Mouse (Mus musculus) forebrain, postnatal 0 days (tissue): ENCODE data around the gene Zfp706. TPM values are rescaled to one million over a fixed set of nuclear protein-coding genes. Genes with fewer than 3 reads are reported as not detected.
A peak's percentile ranks its signal among the peaks of the same experiment; 100 is the strongest.

ENCODE experiments used
- ATAC-seq: fragments of 200-750 bp; cut with Nextera tagmentation; 2 replicates; pipeline ENCODE4 v1.8.0; 2017; ENCODE audit warnings: mild to moderate bottlenecking, moderate library complexity
- DNase-seq: peaks from one replicate; pipeline ENCODE4 v3.0.0-alpha.2; 2015
- H3K27ac ChIP-seq: fragments of 300-500 bp; sonication (generic); 2 replicates; pipeline ENCODE4 v1.5.1; 2014; ENCODE audit warnings: low read depth, mild to moderate bottlenecking, antibody characterized with exemption, low read length, moderate library complexity, mixed read lengths
- H3K27me3 ChIP-seq: fragments of 300-500 bp; sonication (generic); 2 replicates; pipeline ENCODE4 v1.6.1; 2014; ENCODE audit warnings: mild to moderate bottlenecking, low read length, mixed read lengths; ENCODE audit not compliant: insufficient read depth
- H3K36me3 ChIP-seq: fragments of 300-500 bp; sonication (generic); 2 replicates; pipeline ENCODE4 v1.6.1; 2014; ENCODE audit warnings: mild to moderate bottlenecking, moderate library complexity; ENCODE audit not compliant: insufficient read depth
- H3K4me1 ChIP-seq: fragments of 300-500 bp; sonication (generic); 2 replicates; pipeline ENCODE4 v1.6.1; 2014; ENCODE audit warnings: antibody characterized with exemption; ENCODE audit not compliant: insufficient read depth
- H3K4me2 ChIP-seq: fragments of 300-500 bp; sonication (generic); 2 replicates; pipeline ENCODE4 v1.6.1; 2014; ENCODE audit warnings: low read depth, mild to moderate bottlenecking, moderate library complexity
- H3K4me3 ChIP-seq: fragments of 300-500 bp; sonication (generic); 2 replicates; pipeline ENCODE4 v1.5.1; 2014; ENCODE audit warnings: low read depth, low read length, mixed read lengths
- H3K9ac ChIP-seq: fragments of 300-500 bp; sonication (generic); 2 replicates; pipeline ENCODE4 v1.6.1; 2014; ENCODE audit warnings: mild to moderate bottlenecking
- H3K9me3 ChIP-seq: fragments of 300-500 bp; sonication (generic); 2 replicates; pipeline ENCODE4 v1.6.1; 2016; ENCODE audit warnings: low read length
- CTCF ChIP-seq: sonication (generic); IDR thresholded peaks from 2 replicates; pipeline ENCODE4 v1.5.1; 2016; ENCODE audit warnings: antibody characterized with exemption, control low read depth, low read depth
- WGBS: fragments of 180-500 bp; shearing (Covaris S2); extraction: QIAGEN DNeasy Blood & Tissue Kit; methylation state at CpG from one replicate; pipeline ENCODE4 v1.1.7; 2014; 5-methylcytosine and 5-hydroxymethylcytosine counted together
- polyA plus RNA-seq: library from polyadenylated mRNA; unstranded; fragments of >200 nt; fragmentation: Nextera tagmentation; extraction: Ambion mirVana; gene quantifications from 2 replicates; pipeline ENCODE4 v1.2.1, GENCODE M21; 2015
- total RNA-seq: library from RNA; depleted of rRNA; stranded (reverse); fragments of >200 nt; gene quantifications from 2 replicates; pipeline ENCODE4 v1.2.3, GENCODE M21; 2014

Zfp706 gene
- total and polyA plus RNA-seq, 2 experiments from 2014 or later = 71.0 to 575 TPM

DNA sequence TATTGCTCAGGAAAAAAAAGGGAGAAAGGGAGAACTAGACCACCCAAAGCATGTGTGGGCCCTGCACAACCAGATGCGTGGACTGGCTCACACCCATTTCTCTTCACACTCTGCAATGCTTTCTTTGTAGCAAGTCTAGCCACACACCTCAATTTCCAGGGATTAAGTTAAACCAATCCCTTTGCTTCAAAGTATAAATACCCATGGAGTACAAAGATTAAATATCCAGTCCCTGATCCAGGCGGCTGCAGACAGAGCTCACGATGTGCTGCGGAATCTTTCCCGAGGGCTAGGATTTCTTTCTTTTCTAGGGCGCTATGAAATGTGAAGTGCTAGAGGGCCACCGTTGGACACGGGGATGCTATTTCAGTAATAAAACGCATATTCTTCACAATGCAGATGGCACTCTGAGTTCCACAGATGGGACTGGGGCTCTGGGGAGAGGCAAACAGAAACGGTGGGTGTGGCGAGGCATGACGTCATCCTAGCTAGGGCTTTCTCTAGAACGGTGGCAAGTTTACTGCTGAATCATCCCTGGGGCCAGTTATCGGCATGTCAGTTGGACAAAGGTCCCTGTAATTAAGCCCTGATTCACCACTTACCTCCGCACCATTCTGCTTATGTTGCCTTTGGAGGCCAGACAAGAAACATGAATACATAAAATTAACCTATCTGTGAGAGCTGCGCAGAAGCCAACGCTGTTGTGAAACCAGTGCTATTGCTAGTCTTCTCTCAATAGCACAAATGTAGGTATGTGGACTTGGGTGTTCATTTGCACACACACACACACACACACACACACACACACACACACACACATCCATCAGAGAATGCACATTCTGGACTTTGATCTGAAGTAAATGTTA is 47.3 kb downstream of the Zfp706 start:
- Histone ChIP-seq H3K36me3 (no peaks in the 10 kb centered on the region), H3K4me3 (no peak overlapping the region), H3K27me3 (no peaks in the 10 kb centered on the region), H3K4me2 (peak overlapping the region; percentile 23; the same call in 1 of the 2 replicates), H3K9ac (peak overlapping the region; percentile 28; the same call in 1 of the 2 replicates), H3K27ac (peak overlapping the region; percentile 81), H3K9me3 (no peaks in the 10 kb centered on the region), H3K4me1 (0 out of 2 replicates have a peak, but pooled peaks cover 10% of the 10 kb centered on the region)
- 0 out of 2 replicates have a peak, but pooled peaks have one; percentile 4 for TF ChIP-seq CTCF
- DNase-seq (peak; percentile 89), ATAC-seq (peak; percentile 90)
- 38% methylated on average over 17 of the region's 17 CpGs for WGBS

GRCm38 (mm10) chr15:36956221-36956620 is 51.4 kb downstream of the Zfp706 start:
- Histone ChIP-seq H3K9me3 (no peaks in the 10 kb centered on the region), H3K27ac (no peak overlapping the region), H3K27me3 (no peaks in the 10 kb centered on the region), H3K9ac (no peak overlapping the region), H3K4me1 (0 out of 2 replicates have a peak, but pooled peaks cover 10% of the 10 kb centered on the region), H3K36me3 (no peaks in the 10 kb centered on the region), H3K4me3 (no peak overlapping the region), H3K4me2 (no peak overlapping the region)
- no peak for TF ChIP-seq CTCF
- DNase-seq (no peak), ATAC-seq (no peak)
- 100% methylated on average over 3 of the region's 3 CpGs for WGBS

- TF ChIP-seq CTCF = no peak
- no peaks in the 10 kb centered on the region for H3K27me3 ChIP-seq
- no peaks in the 10 kb centered on the region; the same call in 1 of the 2 replicates for H3K4me1 ChIP-seq
- 100% methylated on average over 2 of the region's 2 CpGs for WGBS
- H3K4me2 ChIP-seq = no peak overlapping the region
- no peak overlapping the region for H3K4me3 ChIP-seq
- H3K9me3 ChIP-seq = no peaks in the 10 kb centered on the region
- H3K36me3 ChIP-seq = no peaks in the 10 kb centered on the region
- H3K9ac ChIP-seq = no peak overlapping the region
- ATAC-seq = no peak
- no peak overlapping the region for H3K27ac ChIP-seq
- DNase-seq = no peak
Observed at GRCm38 (mm10) chr15:36950258-36950657, 57.3 kb downstream of the Zfp706 start.

DNA sequence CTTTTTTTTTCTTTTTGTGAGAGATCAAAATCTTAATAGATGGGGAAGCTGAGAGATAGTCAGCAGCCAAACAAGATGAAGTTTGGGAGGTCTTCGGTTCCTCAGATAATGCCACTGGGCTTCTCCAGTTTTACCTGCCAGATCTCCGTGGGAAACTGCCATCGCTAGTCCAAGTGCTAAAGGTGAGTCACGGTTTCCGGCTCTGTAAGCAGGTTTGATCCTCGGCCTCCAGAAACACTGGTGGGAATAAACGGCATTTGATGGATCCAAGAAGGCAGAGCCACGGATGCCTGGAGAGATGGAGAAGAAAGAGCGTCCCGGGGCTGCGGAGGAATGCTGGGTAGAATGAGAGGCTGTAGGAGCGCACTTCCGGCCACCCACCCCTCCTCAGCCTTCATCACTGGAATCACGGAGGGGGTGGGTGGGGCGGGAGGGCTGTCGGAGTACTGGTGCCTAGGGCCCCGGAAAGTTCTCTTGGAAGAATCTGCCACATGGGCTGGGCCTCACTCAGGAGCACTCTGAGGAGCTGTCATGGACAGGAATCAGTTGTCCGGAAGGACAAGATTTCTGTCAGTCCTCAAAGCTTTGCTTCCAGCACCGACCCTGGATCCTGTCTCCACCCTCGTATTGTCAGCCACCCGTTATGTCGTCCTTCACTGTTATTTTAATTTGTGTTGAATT is 58.6 kb downstream of the Zfp706 start:
- no peaks in the 10 kb centered on the region for H3K27me3 ChIP-seq
- H3K9ac ChIP-seq = no peak overlapping the region
- no peaks in the 10 kb centered on the region for H3K9me3 ChIP-seq
- no peak overlapping the region for H3K27ac ChIP-seq
- DNase-seq (no peak), ATAC-seq (no peak)
- TF ChIP-seq CTCF = no peak
- peaks cover 5% of the 10 kb centered on the region for H3K4me1 ChIP-seq
- H3K4me2 ChIP-seq = no peak overlapping the region
- H3K4me3 ChIP-seq = no peak overlapping the region
- H3K36me3 ChIP-seq = no peaks in the 10 kb centered on the region
- WGBS = 92% methylated on average over 22 of the region's 22 CpGs
